8 mouse cellular contexts compared by ENCODE assay signal in the genomic region with DNA sequence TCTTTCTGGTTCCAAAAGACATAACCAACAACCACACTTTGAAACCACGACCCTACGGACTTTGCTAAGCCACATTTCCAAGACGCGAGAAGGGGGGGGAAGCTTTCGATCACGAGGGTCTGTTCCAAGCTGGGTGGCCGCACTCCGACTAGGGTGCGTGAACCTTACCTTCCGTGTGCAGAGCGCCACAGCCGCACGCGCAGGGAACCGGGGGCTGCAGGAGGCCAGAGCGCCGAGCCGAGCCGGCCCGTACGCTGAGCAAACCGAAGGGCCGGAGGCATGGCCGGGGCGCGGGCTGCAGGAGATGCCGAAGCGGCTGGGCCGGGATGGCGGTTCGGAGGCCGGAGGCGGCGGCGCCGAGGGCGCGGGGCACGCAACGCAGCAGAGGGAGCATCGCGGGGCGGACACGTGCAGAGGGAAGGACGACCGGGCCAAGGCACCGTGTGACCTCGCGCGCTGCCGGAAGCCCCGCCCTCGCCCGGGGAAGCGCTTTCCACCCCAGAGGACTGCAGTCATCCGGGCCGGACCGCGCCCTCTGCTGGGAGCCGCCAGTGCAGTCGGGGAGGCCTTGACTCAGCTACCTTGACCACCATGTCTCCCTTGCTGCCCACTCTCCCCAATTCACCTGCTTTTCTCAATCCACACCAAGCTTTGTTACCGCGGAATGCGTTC. TPM values are rescaled to one million over a fixed set of nuclear protein-coding genes. Genes with fewer than 3 reads are reported as not detected.
DNase-seq lines count a peak whose midpoint lies in the region; ATAC-seq and TF ChIP-seq lines count a peak whose summit lies in the region.

A gene (minus strand): TSS at position 470 of the 672 bp plus-strand sequence.

- peak within 1 kb of the TSS; percentile 89 for H3K9ac ChIP-seq in MEL (ENCODE audit: control insufficient read depth, low read depth, low read length, poor library complexity, severe bottlenecking)
- peak within 1 kb of the TSS; percentile 91 for H3K9ac ChIP-seq in forebrain, postnatal 0 days
- peak within 1 kb of the TSS; percentile 93 for H3K9ac ChIP-seq in neural tube, embryonic 15.5 days (replicated peaks)

- peaks cover 5 to 10% of the 10 kb centered on the region in 2 experiments for H3K4me1 ChIP-seq in MEL (ENCODE audit: control insufficient read depth in 1 of 2, insufficient read depth in 2 of 2, low read length in 2 of 2)
- no peaks in the 10 kb centered on the region for H3K4me1 ChIP-seq in cerebellum, adult 2 months (ENCODE audit: control insufficient read depth, insufficient read depth, low read length)
- H3K4me1 ChIP-seq in forebrain, postnatal 0 days (ENCODE audit: insufficient read depth), result peaks cover 5% of the 10 kb centered on the region; the same call in 1 of the 2 replicates
- peaks cover 4% of the 10 kb centered on the region for H3K4me1 ChIP-seq in lung, adult 2 months (ENCODE audit: control insufficient read depth, insufficient read depth, low read length)
- peaks cover 17% of the 10 kb centered on the region for H3K4me1 ChIP-seq in neural tube, embryonic 15.5 days

- TF ChIP-seq RAD21 in MEL (IDR thresholded peaks at IDR 0.05; ENCODE audit: low read depth, low read length), result peak; percentile 11; the same call in 1 of the 2 replicates

- peaks cover 23 to 37% of the 10 kb centered on the region in 2 experiments for H3K36me3 ChIP-seq in MEL (ENCODE audit: control insufficient read depth in 1 of 2, insufficient read depth in 2 of 2, low read length in 2 of 2)
- peaks cover 56% of the 10 kb centered on the region for H3K36me3 ChIP-seq in forebrain, postnatal 0 days (ENCODE audit: insufficient read depth)
- peaks cover 68% of the 10 kb centered on the region for H3K36me3 ChIP-seq in neural tube, embryonic 15.5 days

- H3K27me3 ChIP-seq in MEL (ENCODE audit: control insufficient read depth in 1 of 2, insufficient read depth in 2 of 2, low read length in 2 of 2), result no peaks in the 10 kb centered on the region
- no peaks in the 10 kb centered on the region for H3K27me3 ChIP-seq in cerebellum, adult 2 months (ENCODE audit: control insufficient read depth, insufficient read depth, low read length)
- no peaks in the 10 kb centered on the region for H3K27me3 ChIP-seq in forebrain, postnatal 0 days (ENCODE audit: insufficient read depth, low read length)
- H3K27me3 ChIP-seq in neural tube, embryonic 15.5 days (replicated peaks), result no peaks in the 10 kb centered on the region

- H3K79me2 ChIP-seq in MEL (ENCODE audit: control insufficient read depth, insufficient read depth, low read length, poor library complexity), result peaks cover 31% of the 10 kb centered on the region

- peak within 1 kb of the TSS; percentile 65 for H3K4me2 ChIP-seq in forebrain, postnatal 0 days (ENCODE audit: low read depth)
- H3K4me2 ChIP-seq in neural tube, embryonic 15.5 days, result peak within 1 kb of the TSS; percentile 69

- ATAC-seq in forebrain, postnatal 0 days, result peak; percentile 99
- ATAC-seq in neural tube, embryonic 15.5 days (ENCODE audit: low FRiP score), result peak; percentile 95

- H3K9me3 ChIP-seq in MEL (replicated peaks; ENCODE audit: insufficient read depth, low read length), result no peaks in the 10 kb centered on the region
- H3K9me3 ChIP-seq in forebrain, postnatal 0 days (ENCODE audit: low read length), result no peaks in the 10 kb centered on the region
- no peaks in the 10 kb centered on the region for H3K9me3 ChIP-seq in neural tube, embryonic 15.5 days (replicated peaks)

- DNase-seq in MEL (ENCODE audit: low read depth, low spot score), result peak; percentile 94
- DNase-seq in cerebellum, adult 2 months, result peak; percentile 92 to 94
- DNase-seq in forebrain, postnatal 0 days, result peak; percentile 90
- peak; percentile 96 to 98 for DNase-seq in heart, postnatal 36 days
- DNase-seq in layer of hippocampus, adult 2 months (ENCODE audit: low spot score in 2 of 2), result peak; percentile 91 to 97
- peak; percentile 95 for DNase-seq in lung, adult 2 months
- peak; percentile 99 for DNase-seq in testis, postnatal 10 days (ENCODE audit: low spot score)

- intact Hi-C loops in heart, postnatal 36 days (cut with DNase I), result loop anchor here (1.0 kb wide), 1 partner anchor 70 kb away; no protein-coding TSS in a partner anchor

- TF ChIP-seq EP300 in MEL (IDR thresholded peaks at IDR 0.05; ENCODE audit: low read depth in 1 of 2, low read length in 2 of 2), result no peak

- peak within 1 kb of the TSS; percentile 90 to 92 for H3K4me3 ChIP-seq in MEL (ENCODE audit: control insufficient read depth in 1 of 2, insufficient read depth in 1 of 2, low read depth in 2 of 2, low read length in 2 of 2)
- H3K4me3 ChIP-seq in cerebellum, adult 2 months (replicated peaks; ENCODE audit: insufficient read depth, low read depth, low read length), result peak within 1 kb of the TSS; percentile 91
- H3K4me3 ChIP-seq in forebrain, postnatal 0 days (ENCODE audit: low read depth, low read length), result peak within 1 kb of the TSS; percentile 89
- peak within 1 kb of the TSS; percentile 94 for H3K4me3 ChIP-seq in layer of hippocampus, adult 2 months
- peak within 1 kb of the TSS; percentile 69 for H3K4me3 ChIP-seq in lung, adult 2 months (replicated peaks; ENCODE audit: extremely low read depth, low read depth, low read length)
- H3K4me3 ChIP-seq in neural tube, embryonic 15.5 days (replicated peaks), result peak within 1 kb of the TSS; percentile 99

- peak within 1 kb of the TSS; percentile 54 for H3K27ac ChIP-seq in MEL (ENCODE audit: control insufficient read depth, low read depth, low read length)
- H3K27ac ChIP-seq in cerebellum, adult 2 months (ENCODE audit: insufficient read depth, low read length), result no peak within 1 kb of the TSS
- peak within 1 kb of the TSS; percentile 47; the same call in 1 of the 2 replicates for H3K27ac ChIP-seq in forebrain, postnatal 0 days (ENCODE audit: low read depth, low read length)
- peak within 1 kb of the TSS; percentile 94 for H3K27ac ChIP-seq in layer of hippocampus, adult 2 months
- H3K27ac ChIP-seq in neural tube, embryonic 15.5 days (replicated peaks), result peak within 1 kb of the TSS; percentile 74

- TF ChIP-seq CTCF in MEL (IDR thresholded peaks at IDR 0.05 in 2 of 3, conservative IDR thresholded peaks at IDR 0.05 in 1 of 3; ENCODE audit: control insufficient read depth in 1 of 3, insufficient read depth in 1 of 3, low read depth in 2 of 3, low read length in 3 of 3, poor library complexity in 1 of 3, severe bottlenecking in 1 of 3), result peak; percentile 87 to 100 (median 94)
- TF ChIP-seq CTCF in cerebellum, adult 2 months (IDR thresholded peaks at IDR 0.05; ENCODE audit: borderline replicate concordance, insufficient read depth, low read depth, low read length), result peak; percentile 84
- peak; percentile 98 for TF ChIP-seq CTCF in forebrain, postnatal 0 days (IDR thresholded peaks at IDR 0.05; ENCODE audit: low read depth)
- peak; percentile 96 for TF ChIP-seq CTCF in layer of hippocampus, adult 2 months (conservative IDR thresholded peaks at IDR 0.05)
- TF ChIP-seq CTCF in lung, adult 2 months (IDR thresholded peaks at IDR 0.05; ENCODE audit: insufficient read depth, low read length), result peak; percentile 78

- under 1% methylated on average over 64 of the region's 64 CpGs for WGBS in cerebellum, adult 2 months
- 2% methylated on average over 47 of the region's 64 CpGs for WGBS in forebrain, postnatal 0 days
- WGBS in lung, adult 2 months, result under 1% methylated on average over 62 of the region's 64 CpGs
- WGBS in neural tube, embryonic 15.5 days, result under 1% methylated on average over 53 of the region's 64 CpGs

- TF ChIP-seq POLR2A in MEL (IDR thresholded peaks at IDR 0.05; ENCODE audit: control insufficient read depth in 1 of 2, insufficient read depth in 1 of 2, low read depth in 1 of 2, low read length in 2 of 2, poor library complexity in 1 of 2), result peak; percentile 87 to 92
- TF ChIP-seq POLR2A in cerebellum, adult 2 months (IDR thresholded peaks at IDR 0.05; ENCODE audit: borderline replicate concordance, insufficient read depth, low read length), result peak; percentile 57; the same call in 1 of the 2 replicates
- TF ChIP-seq POLR2A in lung, adult 2 months (IDR thresholded peaks at IDR 0.05; ENCODE audit: borderline replicate concordance, extremely low read depth, low read depth, low read length), result no peak

TF ChIP-seq in MEL, 35 proteins besides CTCF, POLR2A, EP300 and RAD21 (continues in another document):
- TF ChIP-seq ETS1 (IDR thresholded peaks at IDR 0.05; ENCODE audit: low read depth, low read length) (peak; percentile 25; the same call in 1 of the 2 replicates), ELF1 (IDR thresholded peaks at IDR 0.05; ENCODE audit: low read depth, low read length) (peak; percentile 76), SMC3 (IDR thresholded peaks at IDR 0.05; ENCODE audit: low read depth, low read length) (peak; percentile 97), TCF12 (IDR thresholded peaks at IDR 0.05; ENCODE audit: low read depth, low read length) (peak; percentile 84), CHD2 (IDR thresholded peaks at IDR 0.05; ENCODE audit: low read length) (no peak), SIN3A (IDR thresholded peaks at IDR 0.05; ENCODE audit: low read length) (peak; percentile 97; the same call in 1 of the 2 replicates), ZMIZ1 (IDR thresholded peaks at IDR 0.05; ENCODE audit: low read depth, low read length) (peak; percentile 74; the same call in 1 of the 2 replicates), MEF2A (IDR thresholded peaks at IDR 0.05; ENCODE audit: extremely low read depth, insufficient replicate concordance, low read depth, low read length, poor library complexity, severe bottlenecking) (no peak), ZKSCAN1 (IDR thresholded peaks at IDR 0.05; ENCODE audit: low read depth, low read length) (no peak), TAL1 (IDR thresholded peaks at IDR 0.05; ENCODE audit: low read length) (no peak), ZC3H11A (IDR thresholded peaks at IDR 0.05; ENCODE audit: low read depth, low read length) (no peak), HCFC1 (IDR thresholded peaks at IDR 0.05; ENCODE audit: low read depth, low read length) (peak; percentile 95), POLR2AphosphoS2 (IDR thresholded peaks at IDR 0.05; ENCODE audit: low read length) (no peak; the same call in none of the 2 replicates), E2F4 (IDR thresholded peaks at IDR 0.05; ENCODE audit: borderline replicate concordance, low read depth, low read length) (no peak), MXI1 (IDR thresholded peaks at IDR 0.05; ENCODE audit: low read depth, low read length) (peak; percentile 100)

RNA-seq across cellular contexts. Expression of the gene that starts here (rescaled TPM):
- total RNA-seq in MEL (2012; rRNA removed), result 164 and 188 TPM in 2 replicates
- 100 to 1,000 TPM in 1 of 2 experiments, not detected in 1; 614 TPM for polyA plus RNA-seq in MEL (2012; ENCODE audit: insufficient read depth in 1 of 2, insufficient read length in 2 of 2, low read depth in 1 of 2, low replicate concordance in 2 of 2, missing spikeins in 1 of 2)
- polyA plus RNA-seq in cerebellum, adult 2 months (2012; rRNA removed), result 102 and 107 TPM in 2 replicates
- 19.5 and 24.3 TPM in 2 replicates for total RNA-seq in forebrain, postnatal 0 days (2014; rRNA removed)
- 225 and 233 TPM in 2 replicates for polyA plus RNA-seq in forebrain, postnatal 0 days (2015; fragmentation: Nextera tagmentation; extraction: Ambion mirVana)
- total RNA-seq in heart, postnatal 36 days (2021), result 100 to 1,000 TPM; 226 to 228 TPM
- total RNA-seq in layer of hippocampus, adult 2 months (2021), result 10 to 100 TPM; 97.1 to 99.5 TPM
- polyA plus RNA-seq in lung, adult 2 months (2012; rRNA removed), result 50.9 and 94.1 TPM in 2 replicates
- 180 and 217 TPM in 2 replicates for polyA plus RNA-seq in neural tube, embryonic 15.5 days (2015; fragmentation: Nextera tagmentation; extraction: Ambion mirVana)
